Mouse (Mus musculus): ENCODE data around the gene Fam162a.
"Not testable (repeated sequence)": the region's sequence is repeated elsewhere in the genome, so short reads cannot be mapped to it uniquely, and the experiment has no call there.

Fam162a gene

DNA sequence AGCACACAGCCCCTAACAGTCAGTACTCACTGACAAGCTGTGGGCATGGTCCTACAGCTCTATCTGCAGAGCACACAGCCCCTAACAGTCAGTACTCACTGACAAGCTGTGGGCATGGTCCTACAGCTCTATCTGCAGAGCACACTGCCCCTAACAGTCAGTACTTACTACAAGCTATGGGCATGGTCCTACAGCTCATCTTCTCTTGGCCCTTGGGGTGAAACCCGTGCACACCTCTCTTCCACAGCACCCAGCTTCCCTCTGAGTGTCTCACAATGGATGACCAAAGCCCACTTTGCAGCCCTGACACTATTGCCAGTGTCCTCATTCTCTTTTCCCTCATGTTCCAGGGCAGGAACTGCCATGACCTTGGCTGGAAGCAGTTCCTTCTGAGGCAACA, 8.9 kb downstream of the Fam162a start:
- not testable (repeated sequence) for DNase-seq (ENCODE audit: low read depth in 1 of 2, low spot score in 2 of 2)

DNA sequence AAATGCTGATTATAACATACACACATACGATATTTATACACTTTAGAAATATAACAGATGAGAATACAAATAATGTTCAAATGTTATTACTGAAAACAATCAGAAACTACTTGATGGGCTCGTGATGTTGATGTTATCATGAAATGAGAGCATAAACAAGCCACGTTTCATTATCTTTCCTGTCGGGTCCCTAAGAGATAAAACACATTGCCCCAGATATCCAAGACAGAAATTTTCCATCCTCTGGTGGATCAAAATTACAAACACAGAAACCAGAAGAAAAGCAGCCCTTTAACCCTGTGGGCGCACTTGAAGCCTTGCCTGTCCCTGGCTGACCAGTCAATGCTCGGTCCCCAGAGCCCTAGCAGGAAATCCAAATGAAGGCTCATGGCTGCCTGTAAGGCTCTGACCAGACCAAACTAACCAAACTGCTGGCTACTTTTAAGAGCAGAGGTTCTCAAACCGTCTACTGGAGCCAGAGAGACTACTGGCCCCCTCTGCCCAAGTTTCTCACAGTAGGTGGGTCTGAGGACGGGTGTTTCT, 13.4 kb downstream of the Fam162a start:
- no peak for DNase-seq (ENCODE audit: low read depth in 1 of 2, low spot score in 2 of 2)

DNA sequence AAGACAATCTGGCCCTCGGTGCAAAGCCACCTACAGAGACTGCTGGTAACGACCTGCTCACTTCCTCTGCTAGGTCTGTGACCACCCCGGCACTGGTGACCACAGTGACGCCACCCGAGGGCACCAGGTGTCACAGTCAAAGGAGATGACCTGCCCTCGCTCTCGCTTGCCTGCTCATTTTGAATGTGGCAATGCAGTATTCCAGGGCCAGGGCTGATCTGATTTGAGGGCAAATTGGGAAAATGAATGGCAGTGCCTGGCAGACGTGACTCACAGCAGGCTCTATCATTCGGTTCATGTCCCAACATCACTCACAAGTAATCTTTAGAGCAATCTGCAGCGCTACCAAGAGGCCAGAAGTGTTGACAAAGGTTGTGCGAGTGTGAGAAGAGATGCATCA, 15.0 kb downstream of the Fam162a start:
- DNase-seq (ENCODE audit: low read depth in 1 of 2, low spot score in 2 of 2) = no peak

DNA sequence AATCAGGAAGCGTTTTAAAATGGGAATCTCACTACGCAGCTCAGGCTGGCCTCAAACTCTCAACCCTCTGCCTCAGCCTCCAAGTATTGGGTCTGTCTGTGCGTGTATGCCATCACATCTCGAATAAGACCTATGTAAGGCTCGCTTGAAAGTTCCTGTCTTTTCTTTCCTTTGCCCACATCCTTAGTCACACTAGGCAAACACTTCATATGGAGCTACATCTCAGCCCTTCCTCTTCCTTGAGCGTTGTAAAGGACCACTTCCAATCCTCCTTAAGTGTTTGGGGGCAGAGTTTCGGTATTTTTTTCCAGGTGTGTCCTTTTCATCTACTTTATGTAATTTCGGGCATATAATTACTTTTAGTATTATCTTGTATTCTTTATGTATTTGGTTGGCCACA, 16.5 kb downstream of the Fam162a start:
- DNase-seq (ENCODE audit: low read depth in 1 of 2, low spot score in 2 of 2) = no peak

DNA sequence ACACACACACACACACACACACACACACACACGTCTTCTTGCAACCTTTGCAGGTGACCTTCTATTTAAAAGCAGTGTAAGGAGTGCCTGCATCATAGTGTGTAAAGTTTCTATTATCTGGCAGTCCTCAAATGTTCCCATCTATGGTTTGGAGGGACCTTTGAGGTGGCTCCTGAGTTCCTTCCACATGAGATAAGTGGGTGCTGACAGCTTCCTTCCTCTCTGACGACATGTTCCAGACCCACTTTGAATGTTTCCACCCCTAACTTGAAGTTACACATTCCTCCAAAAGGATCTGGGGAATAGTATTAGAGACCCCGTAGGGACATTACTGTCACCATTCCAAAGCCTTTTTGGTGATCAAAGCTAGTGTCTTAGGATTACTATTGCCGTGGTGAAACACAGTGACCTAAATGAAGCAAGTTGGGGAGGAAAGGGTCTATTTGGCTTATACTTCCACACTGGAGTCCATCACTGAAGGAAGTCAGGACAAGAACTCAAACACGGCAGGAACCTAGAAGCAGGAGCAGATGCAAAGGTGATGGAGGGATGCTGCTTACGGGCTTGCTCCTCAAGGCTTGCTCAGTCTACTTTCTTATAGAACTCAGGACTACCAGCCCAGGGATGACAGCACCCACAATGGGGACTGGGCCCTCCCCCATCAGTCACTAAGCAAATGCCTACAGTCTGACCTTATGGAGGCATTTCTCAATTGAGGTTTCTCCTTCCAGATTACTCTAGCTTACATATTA, 17.7 kb downstream of the Fam162a start:
- DNase-seq (ENCODE audit: low read depth in 1 of 2, low spot score in 2 of 2) = no peak

DNA sequence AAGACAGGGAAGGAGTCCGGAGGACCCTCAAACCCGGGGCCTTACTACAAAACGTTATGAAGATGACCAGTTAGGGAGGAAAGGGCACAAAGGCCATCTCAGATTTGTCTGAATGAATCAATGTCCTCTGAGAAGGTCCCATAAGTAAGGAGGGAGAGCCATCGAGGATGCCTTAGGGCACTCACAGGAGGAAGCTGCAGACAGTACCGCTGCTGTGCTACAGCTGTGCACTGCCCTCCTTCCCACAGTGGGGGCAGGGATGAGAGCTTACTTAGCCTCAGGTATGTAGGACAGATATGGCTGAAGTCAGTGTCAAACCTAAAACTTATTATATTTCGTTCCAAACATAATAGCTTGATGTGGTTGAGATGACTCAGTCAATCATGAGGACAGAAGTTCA, 19.9 kb downstream of the Fam162a start:
- DNase-seq (ENCODE audit: low read depth in 1 of 2, low spot score in 2 of 2) = no peak

DNA sequence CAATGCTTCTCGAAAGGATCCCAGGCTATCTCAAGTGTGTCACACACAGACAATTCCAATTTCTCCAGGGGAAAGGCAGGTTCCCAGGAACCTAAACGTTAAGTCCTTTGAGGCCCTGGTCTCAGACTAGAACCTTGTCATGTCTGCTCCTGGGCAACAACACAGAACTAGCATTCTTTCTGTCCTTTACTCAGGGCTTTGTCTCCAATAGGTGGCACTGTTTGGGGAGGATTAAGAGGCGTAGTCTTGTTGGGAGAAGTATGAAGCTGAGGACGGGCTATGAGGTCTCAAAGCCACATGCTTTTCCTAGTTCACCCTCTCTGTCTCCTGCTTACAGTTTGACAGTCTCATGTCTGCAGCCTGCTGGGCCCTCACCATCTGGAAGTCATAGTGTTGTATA, 23.9 kb downstream of the Fam162a start:
- no peak for DNase-seq (ENCODE audit: low read depth in 1 of 2, low spot score in 2 of 2)

DNA sequence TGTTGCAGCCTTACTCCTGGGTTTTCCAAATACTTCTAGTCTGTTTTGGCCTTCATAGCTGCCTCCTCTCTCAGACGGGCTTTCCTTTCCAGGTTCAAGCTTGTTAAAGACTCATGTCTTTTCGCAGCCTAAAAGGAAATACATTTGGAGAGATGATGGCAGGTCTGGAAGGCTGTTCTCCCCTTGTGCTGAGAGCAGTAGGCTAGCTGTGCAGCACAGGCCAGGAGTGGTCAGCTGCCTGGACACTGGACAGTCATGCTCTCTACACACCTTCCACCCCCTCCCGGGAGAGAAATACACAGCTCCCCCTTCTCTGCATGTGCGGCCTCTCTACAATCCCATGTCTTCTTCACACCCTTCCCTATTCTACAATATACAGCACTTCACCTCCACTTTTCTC, 27.4 kb downstream of the Fam162a start:
- DNase-seq (ENCODE audit: low read depth in 1 of 2, low spot score in 2 of 2) = no peak

DNA sequence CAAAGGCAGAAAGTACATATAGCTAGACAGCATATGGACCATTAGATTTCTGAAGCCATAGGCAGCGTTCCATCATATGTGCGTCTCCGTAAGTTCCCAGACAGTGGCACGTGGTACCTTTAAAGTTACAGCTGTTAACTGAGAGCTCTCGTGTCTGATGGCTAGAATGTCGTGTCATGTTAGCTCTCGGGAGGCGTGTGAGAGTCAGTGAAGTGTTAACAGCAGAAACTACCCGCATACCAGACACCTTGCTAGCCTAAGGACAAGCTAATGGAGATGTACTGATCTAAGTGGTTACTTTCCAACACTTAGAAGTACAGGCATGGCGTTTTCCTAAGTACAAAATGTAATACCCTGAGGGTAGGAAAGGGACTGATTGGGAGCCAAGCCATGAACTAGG, 28.3 kb downstream of the Fam162a start:
- no peak for DNase-seq (ENCODE audit: low read depth in 1 of 2, low spot score in 2 of 2)

DNA sequence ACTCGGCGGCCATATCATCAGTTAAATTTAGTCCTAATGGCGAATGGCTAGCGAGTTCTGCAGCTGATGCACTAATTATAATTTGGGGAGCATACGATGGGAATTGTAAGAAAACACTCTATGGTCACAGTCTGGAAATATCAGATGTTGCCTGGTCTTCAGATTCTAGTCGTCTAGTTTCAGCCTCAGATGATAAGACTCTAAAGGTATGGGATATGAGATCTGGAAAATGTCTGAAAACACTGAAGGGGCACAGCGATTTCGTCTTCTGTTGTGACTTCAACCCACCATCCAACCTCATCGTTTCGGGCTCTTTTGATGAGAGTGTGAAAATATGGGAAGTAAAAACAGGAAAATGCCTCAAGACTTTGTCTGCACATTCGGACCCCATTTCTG, 29.8 kb downstream of the Fam162a start:
- no peak for DNase-seq (ENCODE audit: low read depth in 1 of 2, low spot score in 2 of 2)

DNA sequence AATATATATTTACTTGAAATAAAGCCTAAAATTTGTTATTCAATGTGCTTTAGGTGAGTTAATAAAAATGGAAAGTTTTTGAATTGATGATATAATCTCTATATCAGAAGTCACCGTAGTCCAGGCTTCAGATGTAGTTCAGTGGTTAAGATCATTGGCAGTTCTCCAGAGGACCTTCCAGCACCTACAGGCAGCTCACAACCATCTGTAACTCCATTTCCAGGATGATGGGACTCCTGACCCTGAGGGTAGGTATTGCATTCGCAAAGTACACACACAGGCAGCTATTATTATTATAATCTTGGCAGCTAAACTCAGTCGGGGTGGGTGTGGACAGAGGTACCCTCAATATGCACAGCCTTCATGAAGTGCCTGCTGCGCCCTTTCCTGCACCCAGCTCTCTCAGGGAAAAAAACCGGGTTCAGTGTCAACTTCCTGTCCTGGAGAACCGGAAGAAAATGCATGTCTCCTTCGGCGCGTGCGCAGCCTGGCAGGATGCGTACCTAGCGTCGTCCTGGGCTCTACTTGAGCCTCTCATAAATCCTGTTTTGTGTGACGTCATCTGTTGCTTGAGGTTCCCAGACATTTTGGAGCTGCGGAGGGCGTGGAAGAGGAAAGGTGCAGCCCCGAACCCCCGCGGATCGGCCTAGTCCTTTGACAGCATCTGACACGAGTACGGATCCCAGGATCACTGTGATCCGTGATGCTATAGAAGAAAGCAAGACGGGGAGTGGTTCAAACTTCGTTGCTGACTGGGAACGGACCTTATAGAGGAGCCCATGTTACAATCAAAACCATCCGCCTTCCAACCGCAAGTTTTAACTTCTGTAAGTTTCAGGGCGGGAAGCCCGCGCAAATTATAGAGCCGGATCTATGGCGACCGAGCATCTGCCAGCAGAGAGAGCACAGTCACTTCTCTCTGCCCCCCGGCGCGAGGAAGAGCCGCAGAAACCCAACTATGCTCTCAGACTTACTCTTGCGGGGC, 30.5 kb downstream of the Fam162a start, which contains the start of gene Wdr5b:
TSS of gene Wdr5b (plus strand) at position 551 of the 985 bp plus-strand sequence.
- peak; percentile 75 to 77 for DNase-seq (ENCODE audit: low read depth in 1 of 2, low spot score in 2 of 2)

DNA sequence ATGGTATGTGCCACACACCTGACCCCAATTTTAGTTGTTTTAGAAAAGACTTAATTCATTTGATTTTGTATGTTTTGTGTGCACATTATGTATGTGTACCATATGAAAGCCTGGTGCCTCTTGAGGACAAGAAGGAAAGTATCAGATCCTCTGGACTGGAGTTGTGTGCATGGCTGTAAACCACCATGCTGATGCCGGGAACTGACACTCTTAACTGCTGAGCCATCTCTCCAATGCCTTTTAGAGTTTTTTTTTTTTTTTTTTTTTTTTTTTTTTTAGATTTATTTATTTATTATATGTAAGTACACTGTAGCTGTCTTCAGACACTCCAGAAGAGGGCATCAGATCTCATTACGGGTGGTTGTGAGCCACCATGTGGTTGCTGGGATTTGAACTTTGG, 43.3 kb downstream of the Fam162a start:
- not testable (repeated sequence) for DNase-seq (ENCODE audit: low read depth in 1 of 2, low spot score in 2 of 2)

DNA sequence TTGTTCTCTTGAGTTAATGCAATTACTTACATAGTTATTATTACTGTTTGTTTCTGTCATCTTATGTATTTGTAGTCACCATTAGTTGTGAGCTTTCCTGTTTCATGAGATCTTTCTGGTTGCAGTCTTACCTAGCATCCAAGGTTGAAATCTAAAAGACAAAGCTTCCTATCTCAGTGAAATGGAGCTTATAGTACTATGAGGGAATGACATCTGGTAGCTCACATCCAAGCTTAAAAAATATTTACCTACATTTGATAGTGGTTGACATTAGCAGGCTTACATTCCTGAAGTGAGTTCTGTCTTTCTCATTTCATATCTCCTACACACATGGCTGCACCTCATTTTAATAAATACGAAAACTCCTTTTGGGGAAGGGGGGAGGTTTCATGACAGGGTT, 55.1 kb downstream of the Fam162a start:
- DNase-seq (ENCODE audit: low read depth in 1 of 2, low spot score in 2 of 2) = no peak

DNA sequence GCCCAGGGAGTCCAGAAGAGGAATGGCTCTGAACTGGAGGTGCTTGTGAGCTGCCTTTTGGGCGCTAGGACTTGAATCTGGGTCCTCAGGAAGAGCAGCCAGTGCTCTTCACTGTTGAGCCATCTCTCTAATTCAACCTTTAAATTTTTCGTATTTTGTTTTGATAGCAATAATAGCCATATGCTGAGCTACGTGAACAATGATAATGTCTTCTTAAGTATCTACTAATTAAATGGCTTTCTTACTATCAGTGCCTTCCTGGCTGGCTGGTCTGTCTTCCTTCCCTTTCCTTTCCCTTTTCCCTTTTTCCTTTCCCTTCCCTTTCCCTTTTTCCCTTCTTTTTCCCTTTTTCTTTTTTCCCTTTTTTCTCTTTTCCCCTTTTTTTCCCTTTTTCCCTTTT, 63.0 kb downstream of the Fam162a start:
- DNase-seq (ENCODE audit: low read depth in 1 of 2, low spot score in 2 of 2) = no peak

DNA sequence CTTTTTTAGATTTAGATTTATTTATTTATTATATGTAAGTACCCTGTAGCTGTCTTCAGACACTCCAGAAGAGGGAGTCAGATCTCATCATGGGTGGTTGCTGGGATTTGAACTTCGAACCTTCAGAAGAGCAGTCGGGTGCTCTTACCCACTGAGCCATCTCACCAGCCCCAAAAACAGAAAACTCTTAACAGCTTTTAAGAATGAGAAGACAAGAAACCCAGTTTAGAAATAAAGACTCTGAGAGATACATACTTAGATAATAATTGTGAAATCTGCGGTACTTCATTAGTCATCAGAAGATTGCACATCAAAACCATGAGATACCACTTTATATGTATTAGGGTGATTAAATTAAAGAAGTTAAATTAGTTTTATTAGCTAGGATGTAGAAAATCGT, 72.5 kb downstream of the Fam162a start:
- not testable (repeated sequence) for DNase-seq (ENCODE audit: low read depth in 1 of 2, low spot score in 2 of 2)

All from monocyte, adult 2 months (primary cell).